Mouse (Mus musculus): Measurements from ENCODE around the gene Ubr3. TPM values are rescaled to one million over a fixed set of nuclear protein-coding genes. Genes with fewer than 3 reads are reported as not detected.

Gene Ubr3
- total and polyA plus RNA-seq, 3 experiments = 10.1 to 188 (median 25.3) TPM

DNA sequence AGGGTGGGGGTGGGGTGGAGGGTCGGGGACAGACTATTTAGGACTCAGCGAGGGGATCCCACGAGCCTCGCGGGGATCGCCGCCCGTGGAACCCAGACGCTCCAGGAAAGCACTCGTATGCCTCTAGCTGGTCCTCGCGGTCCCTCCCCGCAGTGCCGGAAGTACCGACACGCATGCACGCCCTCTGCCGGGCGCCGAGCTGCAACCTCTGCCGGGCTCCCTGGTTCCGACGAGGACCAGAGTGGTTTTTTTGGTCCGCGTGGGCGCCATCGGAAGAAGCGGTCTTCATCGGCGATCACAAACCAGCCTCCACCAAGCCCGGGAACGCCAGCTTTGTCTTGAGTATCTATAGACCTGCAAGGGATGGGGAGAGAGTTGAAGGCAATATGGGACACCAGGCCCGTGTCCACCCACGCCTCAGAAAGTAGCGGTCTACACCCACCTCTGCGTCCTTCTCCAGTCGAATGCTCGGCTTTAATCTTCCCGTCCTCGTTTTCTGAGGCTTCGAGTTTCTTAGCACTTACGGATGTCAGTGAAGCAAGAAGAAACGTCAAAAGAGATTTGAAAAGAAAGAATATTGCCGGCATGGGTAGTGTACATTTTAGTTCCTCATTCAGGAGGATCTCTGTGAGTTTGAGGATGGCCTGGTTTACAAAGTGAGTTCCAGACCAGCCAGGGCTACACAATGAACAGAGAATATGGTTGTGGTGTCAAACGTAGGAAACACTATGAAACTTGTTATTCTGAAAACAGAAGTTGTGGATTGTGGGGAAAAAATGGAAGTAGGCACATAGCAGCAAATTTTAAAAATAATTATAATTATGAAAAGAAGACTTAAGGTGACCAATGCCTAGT, 11.4 kb upstream of the Ubr3 start, which contains the start of gene Mettl5 (continued):
- 0 out of 2 replicates have a peak, but pooled peaks have one; percentile 59 for TF ChIP-seq ZKSCAN1 (IDR thresholded peaks at IDR 0.05; ENCODE audit: low read depth, low read length)
- TF ChIP-seq POLR2AphosphoS2 (IDR thresholded peaks at IDR 0.05; ENCODE audit: low read length) = peak; percentile 94
- TF ChIP-seq MYC (IDR thresholded peaks at IDR 0.05; ENCODE audit: low read depth, low read length) = peak; percentile 74; the same call in 1 of the 2 replicates
- peak; percentile 94 for TF ChIP-seq MXI1 (IDR thresholded peaks at IDR 0.05; ENCODE audit: low read depth, low read length)
- peak; percentile 49; the same call in 1 of the 2 replicates for TF ChIP-seq JUND (IDR thresholded peaks at IDR 0.05; ENCODE audit: low read depth, low read length)
- peak; percentile 95 for TF ChIP-seq ZMIZ1 (IDR thresholded peaks at IDR 0.05; ENCODE audit: low read depth, low read length)
- peak; percentile 45; the same call in 1 of the 2 replicates for TF ChIP-seq CHD2 (IDR thresholded peaks at IDR 0.05; ENCODE audit: low read length)
- peak; percentile 88 for TF ChIP-seq HCFC1 (IDR thresholded peaks at IDR 0.05; ENCODE audit: low read depth, low read length)
- no peak for TF ChIP-seq UBTF (IDR thresholded peaks at IDR 0.05; ENCODE audit: borderline replicate concordance, insufficient read depth, low read depth, low read length)
- peak; percentile 89 to 93 for TF ChIP-seq POLR2A (IDR thresholded peaks at IDR 0.05; ENCODE audit: control insufficient read depth in 1 of 2, insufficient read depth in 1 of 2, low read depth in 1 of 2, low read length in 2 of 2, poor library complexity in 1 of 2)
- TF ChIP-seq EP300 (IDR thresholded peaks at IDR 0.05; ENCODE audit: low read depth in 1 of 2, low read length in 2 of 2) = peak in 1 of 2 experiments; percentile 37; a peak in 1 of 4 replicates
- peak; percentile 86 for TF ChIP-seq TCF12 (IDR thresholded peaks at IDR 0.05; ENCODE audit: low read depth, low read length)
- TF ChIP-seq BHLHE40 (IDR thresholded peaks at IDR 0.05; ENCODE audit: borderline replicate concordance, low read depth, low read length) = 0 out of 2 replicates have a peak, but pooled peaks have one; percentile 11
- peak; percentile 89 for TF ChIP-seq MAZ (IDR thresholded peaks at IDR 0.05; ENCODE audit: low read depth, low read length)
- TF ChIP-seq NRF1 (IDR thresholded peaks at IDR 0.05; ENCODE audit: insufficient read depth, low read depth, low read length, poor library complexity, severe bottlenecking) = peak; percentile 33; the same call in 1 of the 2 replicates
- TF ChIP-seq MAX (IDR thresholded peaks at IDR 0.05; ENCODE audit: low read length) = peak; percentile 89

- Histone ChIP-seq H3K9me3 (replicated peaks; ENCODE audit: insufficient read depth, low read length) (no peaks in the 10 kb centered on the region), H3K4me3 (ENCODE audit: control insufficient read depth in 1 of 2, insufficient read depth in 1 of 2, low read depth in 2 of 2, low read length in 2 of 2) (no peak overlapping the region), H3K79me2 (ENCODE audit: control insufficient read depth, insufficient read depth, low read length, poor library complexity) (peaks cover 7% of the 10 kb centered on the region; the same call in 1 of the 2 replicates), H3K9ac (ENCODE audit: control insufficient read depth, low read depth, low read length, poor library complexity, severe bottlenecking) (no peak overlapping the region), H3K27me3 (ENCODE audit: control insufficient read depth in 1 of 2, insufficient read depth in 2 of 2, low read length in 2 of 2) (no peaks in the 10 kb centered on the region; a peak in 1 of 4 replicates), H3K27ac (ENCODE audit: control insufficient read depth, low read depth, low read length) (no peak overlapping the region), H3K4me1 (ENCODE audit: control insufficient read depth in 1 of 2, insufficient read depth in 2 of 2, low read length in 2 of 2) (peaks cover 0 to 2% of the 10 kb centered on the region in 2 experiments; a peak in 1 of 4 replicates), H3K36me3 (ENCODE audit: control insufficient read depth in 1 of 2, insufficient read depth in 2 of 2, low read length in 2 of 2) (peaks cover 0 to 6% of the 10 kb centered on the region in 2 experiments; a peak in 2 of 4 replicates)
- no peak for TF ChIP-seq MYC (IDR thresholded peaks at IDR 0.05; ENCODE audit: low read depth, low read length)
- no peak for TF ChIP-seq MAFK (IDR thresholded peaks at IDR 0.05; ENCODE audit: borderline replicate concordance, low read depth, low read length)
- TF ChIP-seq ZMIZ1 (IDR thresholded peaks at IDR 0.05; ENCODE audit: low read depth, low read length) = no peak
- no peak for TF ChIP-seq JUND (IDR thresholded peaks at IDR 0.05; ENCODE audit: low read depth, low read length)
- TF ChIP-seq HCFC1 (IDR thresholded peaks at IDR 0.05; ENCODE audit: low read depth, low read length) = no peak
- TF ChIP-seq UBTF (IDR thresholded peaks at IDR 0.05; ENCODE audit: borderline replicate concordance, insufficient read depth, low read depth, low read length) = no peak
- TF ChIP-seq RCOR1 (IDR thresholded peaks at IDR 0.05; ENCODE audit: low read depth, low read length) = no peak
- no peak for TF ChIP-seq USF2 (IDR thresholded peaks at IDR 0.05; ENCODE audit: borderline replicate concordance in 1 of 2, insufficient read depth in 1 of 2, low read depth in 1 of 2, low read length in 2 of 2)
- no peak for TF ChIP-seq MAX (IDR thresholded peaks at IDR 0.05; ENCODE audit: low read length)
- no peak for TF ChIP-seq MEF2A (IDR thresholded peaks at IDR 0.05; ENCODE audit: extremely low read depth, insufficient replicate concordance, low read depth, low read length, poor library complexity, severe bottlenecking)
- no peak for TF ChIP-seq GABPA (IDR thresholded peaks at IDR 0.05; ENCODE audit: low read depth, low read length)
- TF ChIP-seq CHD1 (IDR thresholded peaks at IDR 0.05; ENCODE audit: low read depth, low read length) = no peak
- no peak for TF ChIP-seq KAT2A (conservative IDR thresholded peaks at IDR 0.05; ENCODE audit: low read depth, low read length)
- TF ChIP-seq ELF1 (IDR thresholded peaks at IDR 0.05; ENCODE audit: low read depth, low read length) = no peak
- no peak for TF ChIP-seq ZNF384 (IDR thresholded peaks at IDR 0.05; ENCODE audit: low read depth, low read length)
- no peak for TF ChIP-seq SMC3 (IDR thresholded peaks at IDR 0.05; ENCODE audit: low read depth, low read length)
- DNase-seq (ENCODE audit: low read depth, low spot score) = no peak
Observed at GRCm38 (mm10) chr2:69888957-69889356, 8.1 kb upstream of the Ubr3 start.
